Mouse (Mus musculus): ENCODE measurements at regions not wholly inside any gene's neighbourhood (a gene's known extent, or its start where the extent isn't known, plus 50 kb on each side); places are given as distances from the start of the nearest gene placed in this dataset.

- no peak for DNase-seq
Observed at GRCm38 (mm10) chr8:11909146-11909545, 68.9 kb downstream of the Tex29 start.

GRCm38 (mm10) chr8:11911639-11912450, 71.6 kb downstream of the Tex29 start:
- DNase-seq: no peak

GRCm38 (mm10) chr8:11912451-11913128, 72.3 kb downstream of the Tex29 start:
- DNase-seq: no peak

GRCm38 (mm10) chr8:11913129-11913900, 73.0 kb downstream of the Tex29 start:
- DNase-seq: no peak

GRCm38 (mm10) chr8:11914131-11914530, 73.9 kb downstream of the Tex29 start:
- DNase-seq: no peak

- DNase-seq: no peak
Observed at GRCm38 (mm10) chr8:11914681-11915474, 74.6 kb downstream of the Tex29 start.

GRCm38 (mm10) chr8:11915721-11916120, 75.4 kb downstream of the Tex29 start:
- DNase-seq: no peak

GRCm38 (mm10) chr8:11919876-11920275, 79.6 kb downstream of the Tex29 start:
- no peak for DNase-seq

GRCm38 (mm10) chr8:11923115-11923514, 82.8 kb downstream of the Tex29 start:
- no peak for DNase-seq

- peak; percentile 54 for DNase-seq
Observed at GRCm38 (mm10) chr8:11924165-11924564, 83.9 kb downstream of the Tex29 start.

- DNase-seq: peak; percentile 34
Observed at GRCm38 (mm10) chr8:11942892-11943332, 102.6 kb downstream of the Tex29 start.

- DNase-seq: no peak
Observed at GRCm38 (mm10) chr8:11947766-11948165, 107.5 kb downstream of the Tex29 start.

- DNase-seq: no peak
Observed at GRCm38 (mm10) chr8:11956268-11956667, 116.0 kb downstream of the Tex29 start.

GRCm38 (mm10) chr8:11957046-11957783, 116.9 kb downstream of the Tex29 start:
- peak; percentile 22 for DNase-seq

- no peak for DNase-seq
Observed at GRCm38 (mm10) chr8:11958176-11958575, 117.9 kb downstream of the Tex29 start.

- DNase-seq: no peak
Observed at GRCm38 (mm10) chr8:11959466-11959865, 119.2 kb downstream of the Tex29 start.

- DNase-seq: no peak
Observed at GRCm38 (mm10) chr8:11963575-11963974, 123.3 kb downstream of the Tex29 start.

- DNase-seq: no peak
Observed at GRCm38 (mm10) chr8:11967670-11968069, 127.4 kb downstream of the Tex29 start.

GRCm38 (mm10) chr8:11970515-11970914, 130.2 kb downstream of the Tex29 start:
- peak; percentile 59 for DNase-seq

GRCm38 (mm10) chr8:11973436-11973835, 133.2 kb downstream of the Tex29 start:
- no peak for DNase-seq

GRCm38 (mm10) chr8:11977121-11977520, 136.8 kb downstream of the Tex29 start:
- no peak for DNase-seq

GRCm38 (mm10) chr8:11979056-11979455, 138.8 kb downstream of the Tex29 start:
- no peak for DNase-seq
